Mouse (Mus musculus) bone marrow, adult 2 months (tissue): ENCODE measurements around the gene Espn. TPM values are rescaled to one million over a fixed set of nuclear protein-coding genes. Genes with fewer than 3 reads are reported as not detected.

Source experiments
- H3K27ac ChIP-seq: fragments of 200-500 bp; 2 replicates; pipeline ENCODE4 v1.5.1; 2012; ENCODE audit warnings: low read depth, mild to moderate bottlenecking, control low read depth, inconsistent platforms, low read length; ENCODE audit not compliant: control insufficient read depth, poor library complexity, insufficient read depth
- H3K4me1 ChIP-seq: fragments of 200-500 bp; 2 replicates; pipeline ENCODE4 v1.6.1; 2011; ENCODE audit warnings: low read length; ENCODE audit not compliant: control insufficient read depth, insufficient read depth
- H3K4me3 ChIP-seq: fragments of 200-500 bp; replicated peaks from 2 replicates; pipeline ENCODE3; 2011; ENCODE audit warnings: mild to moderate bottlenecking, low read depth, low read length, control low read depth; ENCODE audit not compliant: control insufficient read depth
- CTCF ChIP-seq: fragments of 200-500 bp; IDR thresholded peaks from 2 replicates; pipeline ENCODE4 v1.5.1; 2011; ENCODE audit warnings: low read length, control low read depth; ENCODE audit not compliant: control insufficient read depth, insufficient read depth
- POLR2A ChIP-seq: fragments of 200-500 bp; IDR thresholded peaks from 2 replicates; pipeline ENCODE4 v1.6.1; 2011; ENCODE audit warnings: low read depth, mild to moderate bottlenecking, control low read depth, low read length, borderline replicate concordance; ENCODE audit not compliant: control insufficient read depth
- WGBS: fragments of 180-500 bp; shearing (Covaris S2); methylation state at CpG from one replicate; pipeline ENCODE4 v1.1.7; 2018; 5-methylcytosine and 5-hydroxymethylcytosine counted together
- polyA plus RNA-seq: library from polyadenylated mRNA; stranded (reverse); fragments of >200 nt; gene quantifications from 2 replicates; pipeline ENCODE4 v1.2.4, GENCODE M21; 2011; ENCODE audit warnings: low replicate concordance; ENCODE audit not compliant: missing spikeins, insufficient read depth, insufficient read length

Gene Espn
- polyA plus RNA-seq, 1 experiment, result not detected

DNA sequence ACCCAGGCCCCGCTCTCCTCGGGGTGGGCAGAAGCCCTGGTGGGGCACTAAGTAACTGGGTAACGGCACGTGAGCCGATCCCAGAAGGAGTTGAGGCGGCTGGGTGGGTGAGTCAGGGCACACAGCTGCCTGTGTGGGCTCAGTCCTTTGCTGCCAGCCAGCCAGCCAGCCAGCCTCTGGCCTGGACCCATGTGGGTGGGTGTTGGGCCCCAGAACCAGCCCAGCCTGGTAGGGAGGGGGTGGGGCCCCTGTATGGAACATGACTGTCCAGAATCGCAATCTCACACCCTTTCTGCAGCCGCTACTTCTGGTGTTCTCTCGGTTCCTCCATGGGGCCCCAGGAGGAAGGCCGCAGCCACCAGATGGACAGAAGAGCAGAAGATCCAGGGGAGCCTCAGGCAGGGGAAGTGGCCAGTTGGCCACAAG, 74.1 kb downstream of the Espn start:
- Histone ChIP-seq H3K27ac (no peak overlapping the region), H3K4me1 (no peaks in the 10 kb centered on the region; the same call in 1 of the 2 replicates), H3K4me3 (no peak overlapping the region)
- WGBS, result 62% methylated on average over 10 of the region's 10 CpGs
- TF ChIP-seq CTCF, result no peak
- TF ChIP-seq POLR2A, result no peak

DNA sequence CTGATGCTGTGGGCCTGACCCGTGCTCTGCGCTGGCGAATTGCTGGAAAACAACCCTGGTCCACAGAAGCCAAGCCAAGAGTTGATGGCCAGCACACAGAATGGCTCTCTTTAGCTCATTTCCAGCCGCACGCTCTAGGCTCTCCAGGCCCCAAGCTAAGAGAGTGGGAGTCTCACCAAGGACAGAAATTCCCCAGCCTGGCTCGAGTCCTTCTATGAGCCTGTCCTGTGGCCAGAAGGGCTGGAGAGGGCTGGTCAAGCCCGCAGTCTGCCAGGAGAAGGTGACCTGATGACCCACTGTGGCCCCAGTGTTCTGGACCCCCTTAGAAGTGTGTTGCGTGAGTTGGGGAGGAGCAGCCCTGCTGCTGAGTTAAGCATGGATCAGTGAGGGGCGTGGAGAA, 75.0 kb downstream of the Espn start:
- no peaks in the 10 kb centered on the region; the same call in 1 of the 2 replicates for H3K4me1 ChIP-seq
- no peak overlapping the region for H3K27ac ChIP-seq
- TF ChIP-seq POLR2A (no peak), CTCF (no peak)
- H3K4me3 ChIP-seq, result no peak overlapping the region
- 89% methylated on average over 9 of the region's 9 CpGs for WGBS

DNA sequence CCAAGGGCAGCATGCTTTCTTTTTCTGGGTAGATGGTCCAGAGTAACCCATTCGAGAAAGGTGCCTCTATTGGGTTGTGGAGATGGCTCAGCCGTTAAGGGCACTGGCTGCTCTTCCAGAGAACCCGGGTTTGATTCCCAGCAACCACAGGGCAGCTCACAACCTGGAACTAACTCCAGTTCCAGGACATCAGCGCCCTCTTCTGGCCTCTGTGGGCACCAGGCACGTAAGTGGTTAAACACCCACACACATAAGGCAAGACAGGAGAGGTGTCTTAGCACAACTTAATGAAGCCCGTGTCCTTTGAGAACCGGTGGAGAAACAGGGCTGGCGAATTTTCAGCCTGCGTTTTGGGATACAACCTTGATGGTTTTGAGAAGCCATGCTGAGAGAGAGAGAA, 77.6 kb downstream of the Espn start:
- Histone ChIP-seq H3K27ac (no peak overlapping the region), H3K4me3 (no peak overlapping the region), H3K4me1 (no peaks in the 10 kb centered on the region; the same call in 1 of the 2 replicates)
- no peak for TF ChIP-seq POLR2A
- WGBS, result 83% methylated on average over 9 of the region's 9 CpGs

DNA sequence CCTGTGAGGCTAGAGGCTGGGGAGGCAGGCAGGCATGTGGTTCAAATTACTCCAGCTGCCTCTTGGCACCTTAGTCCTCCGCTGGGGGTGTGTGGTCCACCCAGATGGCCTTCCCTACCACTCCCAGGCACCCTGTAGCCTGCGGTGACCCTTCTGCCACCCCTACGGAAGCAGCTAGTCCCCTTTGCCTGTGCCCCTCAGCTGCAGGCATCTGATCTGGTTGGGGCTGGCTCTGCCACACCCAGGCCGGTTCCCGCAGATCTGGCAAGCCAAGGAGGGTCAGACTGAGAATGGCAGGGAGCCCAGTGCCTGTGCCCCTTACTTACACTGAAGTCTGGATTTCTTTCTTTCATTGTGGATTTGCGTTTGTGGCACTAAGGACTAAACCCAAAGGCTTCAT, 78.5 kb downstream of the Espn start:
- Histone ChIP-seq H3K4me1 (no peaks in the 10 kb centered on the region; the same call in 1 of the 2 replicates), H3K4me3 (no peak overlapping the region), H3K27ac (no peak overlapping the region)
- WGBS, result 74% methylated on average over 6 of the region's 6 CpGs
- no peak for TF ChIP-seq POLR2A
- TF ChIP-seq CTCF, result no peak

DNA sequence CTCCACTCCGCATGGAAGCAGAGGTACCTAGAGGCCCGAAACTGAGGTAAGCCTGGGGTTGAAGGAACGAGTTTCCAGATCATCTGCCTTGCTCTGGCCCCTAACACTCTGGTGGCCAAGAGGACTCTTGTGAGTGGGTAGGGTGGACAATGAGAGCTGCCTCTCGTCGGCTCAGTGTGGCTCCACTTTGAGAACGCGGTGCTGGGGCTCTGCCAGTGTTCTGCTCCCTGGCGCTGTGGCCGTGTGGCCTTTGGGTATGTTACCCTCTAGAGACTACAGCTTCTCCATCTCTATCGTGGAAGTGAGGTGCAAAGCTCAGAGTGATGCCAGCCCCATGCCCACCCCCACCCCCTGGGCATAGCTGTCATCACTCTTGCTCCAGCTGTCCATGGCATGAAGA, 79.5 kb downstream of the Espn start:
- Histone ChIP-seq H3K4me1 (no peaks in the 10 kb centered on the region; the same call in 1 of the 2 replicates), H3K4me3 (no peak overlapping the region), H3K27ac (no peak overlapping the region)
- WGBS, result 14% methylated on average over 10 of the region's 10 CpGs
- TF ChIP-seq POLR2A (no peak), CTCF (no peak)

DNA sequence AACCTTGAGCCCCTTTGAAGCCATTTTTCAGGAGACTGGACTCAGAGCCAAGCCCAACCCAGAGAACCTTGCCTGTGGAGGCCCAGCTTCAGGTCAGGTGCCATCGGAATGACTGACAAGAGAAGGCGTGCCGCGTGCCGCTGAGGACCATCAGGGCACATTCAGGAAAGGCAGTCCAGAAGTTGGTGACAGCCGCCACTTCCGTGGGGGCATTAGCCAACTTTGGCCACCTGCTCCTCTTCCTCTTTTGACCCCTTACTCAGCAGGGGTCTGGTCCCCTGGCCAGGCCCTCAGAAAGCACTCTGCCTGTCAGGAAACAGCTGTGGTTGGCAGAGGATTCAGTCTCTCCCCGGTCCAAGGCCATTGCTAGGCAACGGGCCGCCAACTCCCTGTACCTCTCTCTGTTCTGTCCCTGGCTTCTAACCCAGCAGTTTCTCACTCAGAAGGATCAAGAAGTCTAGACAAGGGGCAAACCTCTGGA, 80.0 kb downstream of the Espn start, which contains the start of gene Plekhg5:
Gene Plekhg5, plus strand, starts transcription at position 378 of the 481 bp plus-strand sequence.
- H3K27ac ChIP-seq, result no peak within 1 kb of the TSS; the same call in 1 of the 2 replicates
- TF ChIP-seq POLR2A (no peak), CTCF (no peak)
- 2% methylated on average over 10 of the region's 10 CpGs for WGBS
- H3K4me3 ChIP-seq, result no peak within 1 kb of the TSS
- no peaks in the 10 kb centered on the region; the same call in 1 of the 2 replicates for H3K4me1 ChIP-seq

DNA sequence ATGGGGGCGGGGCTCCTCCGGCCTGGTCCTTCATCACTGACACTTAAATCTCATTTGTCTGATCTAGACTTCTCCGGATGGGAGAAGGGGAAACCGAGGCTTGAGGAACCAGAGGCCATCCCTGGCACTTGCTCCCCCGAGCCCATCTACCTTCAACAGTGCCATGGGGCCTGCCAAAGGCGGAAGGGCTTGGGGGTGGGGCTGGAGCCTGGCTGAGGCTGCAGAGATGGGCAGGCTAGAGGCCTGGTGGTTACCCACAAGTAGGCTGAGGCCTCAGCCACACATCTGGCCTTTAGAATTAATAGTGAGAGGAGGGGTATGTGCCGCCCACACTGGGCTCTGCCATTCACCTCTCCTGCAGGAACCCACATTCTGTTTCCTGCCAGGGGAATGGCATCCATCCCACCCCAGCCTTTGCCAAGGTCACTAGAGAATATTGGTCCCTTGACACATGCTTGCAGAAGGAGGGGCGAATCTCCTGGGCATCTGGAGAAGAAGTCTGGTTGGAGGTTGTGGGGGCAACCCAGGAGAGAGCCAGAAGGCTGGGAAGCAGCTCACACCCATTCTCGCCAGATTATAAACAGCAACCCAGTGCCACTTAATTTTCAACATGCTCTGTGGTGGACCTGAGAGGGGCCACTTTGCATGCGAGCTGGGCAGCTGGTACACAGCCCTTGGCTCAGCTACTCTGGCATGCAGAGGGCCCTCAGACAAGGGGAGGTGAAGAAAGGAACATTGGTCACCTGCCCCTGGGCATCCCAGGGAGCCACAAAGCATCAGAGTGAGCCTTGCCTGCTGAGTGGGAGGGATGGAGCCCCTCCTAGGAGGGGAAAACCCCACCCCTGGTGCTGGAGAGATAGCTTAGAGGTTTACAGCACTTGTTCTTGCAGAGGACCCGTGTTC, 81.4 kb downstream of the Espn start:
- 33% methylated on average over 11 of the region's 11 CpGs for WGBS
- no peaks in the 10 kb centered on the region; the same call in 1 of the 2 replicates for H3K4me1 ChIP-seq
- H3K27ac ChIP-seq, result no peak overlapping the region
- no peak overlapping the region for H3K4me3 ChIP-seq
- TF ChIP-seq POLR2A (no peak), CTCF (no peak)

Other genes with a start within 250 kb of the Espn start
- 50.8 and 79.8 TPM in 2 replicates for gene Dnajc11, start 218.7 kb downstream of the Espn start, polyA plus RNA-seq
- gene Thap3, start 163.4 kb downstream of the Espn start, polyA plus RNA-seq, result 16.4 and 23.6 TPM in 2 replicates
- 1.9 and 2.8 TPM in 2 replicates for gene Phf13, start 156.1 kb downstream of the Espn start, polyA plus RNA-seq
- gene Klhl21, start 143.6 kb downstream of the Espn start, polyA plus RNA-seq, result 3.5 and 6.6 TPM in 2 replicates
- 7.7 and 21.0 TPM in 2 replicates for gene Zbtb48, start 124.7 kb downstream of the Espn start, polyA plus RNA-seq
- 1.0 TPM in 1 of 2 replicates, not detected in the other for gene Tas1r1, start 113.8 kb downstream of the Espn start, polyA plus RNA-seq
- gene Nol9, start 113.0 kb downstream of the Espn start, polyA plus RNA-seq, result 8.1 and 11.9 TPM in 2 replicates
- gene Plekhg5, start 79.9 kb downstream of the Espn start, polyA plus RNA-seq, result 6.5 and 6.6 TPM in 2 replicates
- 2.6 and 3.3 TPM in 2 replicates for gene Tnfrsf25, start 36.4 kb downstream of the Espn start, polyA plus RNA-seq
- not detected in 2 replicates for gene Hes2, start 6.5 kb upstream of the Espn start, polyA plus RNA-seq
- 12.4 and 32.0 TPM in 2 replicates for gene Acot7, start 25.8 kb upstream of the Espn start, polyA plus RNA-seq
- gene Gpr153, start 121.9 kb upstream of the Espn start, polyA plus RNA-seq, result 1.4 and 4.1 TPM in 2 replicates
- gene Hes3, start 139.3 kb upstream of the Espn start, polyA plus RNA-seq, result not detected in 2 replicates
- gene Icmt, start 144.9 kb upstream of the Espn start, polyA plus RNA-seq, result 5.0 and 7.8 TPM in 2 replicates
- gene Rnf207, start 166.6 kb upstream of the Espn start, polyA plus RNA-seq, result not detected in 2 replicates
- 723 and 1,224 TPM in 2 replicates for gene Rpl22, start 173.4 kb upstream of the Espn start, polyA plus RNA-seq
- 0.11 TPM in 1 of 2 replicates, not detected in the other for gene Chd5, start 186.3 kb upstream of the Espn start, polyA plus RNA-seq